Mouse (Mus musculus): ENCODE results near the gene Ccnt2. TPM values are rescaled to one million over a fixed set of nuclear protein-coding genes. Genes with fewer than 3 reads are reported as not detected.

Ccnt2 gene
- polyA plus RNA-seq (2012; rRNA removed): 53.9 and 54.9 TPM in 2 replicates

DNA sequence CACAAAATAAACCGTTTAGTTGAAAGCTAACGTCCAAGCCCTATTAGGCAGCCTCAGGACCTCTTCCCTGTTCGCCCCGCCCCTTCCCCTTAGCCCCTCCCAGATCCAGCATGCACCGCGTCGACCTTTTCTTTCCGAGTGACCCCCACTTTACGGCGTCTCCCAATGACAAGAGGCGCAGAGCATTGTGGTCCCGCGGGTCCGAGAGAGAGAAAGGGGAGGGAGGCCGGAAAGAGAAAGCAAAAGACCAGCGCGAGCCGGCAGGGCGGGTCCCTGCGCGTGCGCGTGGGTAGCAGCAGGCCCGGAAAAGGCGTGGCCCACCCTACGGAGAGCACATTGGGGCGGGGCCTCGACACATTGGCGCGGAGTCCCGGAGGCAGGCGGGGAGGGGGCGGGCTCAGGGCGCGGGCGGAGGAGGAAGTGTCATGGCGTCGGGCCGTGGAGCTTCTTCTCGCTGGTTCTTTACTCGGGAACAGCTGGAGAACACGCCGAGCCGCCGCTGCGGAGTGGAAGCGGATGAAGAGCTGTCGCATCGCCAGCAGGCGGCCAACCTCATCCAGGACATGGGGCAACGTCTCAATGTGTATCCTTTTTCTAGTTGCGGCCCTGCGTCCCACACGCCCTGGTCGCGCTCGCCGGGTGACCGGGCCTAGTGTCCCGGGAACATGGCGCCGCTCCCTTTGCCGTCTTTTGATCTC is at the start of gene Ccnt2:
Gene Ccnt2, plus strand, starts transcription at position 362 of the 698 bp plus-strand sequence.
- peak; percentile 99 to 100 for DNase-seq
- H3K27ac ChIP-seq (ENCODE audit: insufficient read depth, low read length): peak within 1 kb of the TSS; percentile 80
- no peaks in the 10 kb centered on the region; the same call in 1 of the 2 replicates for H3K4me1 ChIP-seq (ENCODE audit: control insufficient read depth, insufficient read depth, low read length)
- TF ChIP-seq CTCF (IDR thresholded peaks at IDR 0.05; ENCODE audit: borderline replicate concordance, insufficient read depth, low read depth, low read length) (no peak), POLR2A (IDR thresholded peaks at IDR 0.05; ENCODE audit: borderline replicate concordance, insufficient read depth, low read length) (peak; percentile 83; the same call in 1 of the 2 replicates)
- WGBS: under 1% methylated on average over 62 of the region's 63 CpGs
- H3K27me3 ChIP-seq (ENCODE audit: control insufficient read depth, insufficient read depth, low read length): no peaks in the 10 kb centered on the region
- H3K4me3 ChIP-seq (replicated peaks; ENCODE audit: insufficient read depth, low read depth, low read length): peak within 1 kb of the TSS; percentile 93

- 80% methylated on average over 4 of the region's 4 CpGs for WGBS
- no peaks in the 10 kb centered on the region for H3K4me1 ChIP-seq (ENCODE audit: control insufficient read depth, insufficient read depth, low read length)
- TF ChIP-seq POLR2A (IDR thresholded peaks at IDR 0.05; ENCODE audit: borderline replicate concordance, insufficient read depth, low read length) (no peak), CTCF (IDR thresholded peaks at IDR 0.05; ENCODE audit: borderline replicate concordance, insufficient read depth, low read depth, low read length) (no peak)
These were observed 44.9 kb upstream of the Ccnt2 start, which contains the start of gene Acmsd for GRCm38 (mm10) chr1:127729096-127729495. Gene Acmsd (plus strand): TSS chr1:127729413.

DNA sequence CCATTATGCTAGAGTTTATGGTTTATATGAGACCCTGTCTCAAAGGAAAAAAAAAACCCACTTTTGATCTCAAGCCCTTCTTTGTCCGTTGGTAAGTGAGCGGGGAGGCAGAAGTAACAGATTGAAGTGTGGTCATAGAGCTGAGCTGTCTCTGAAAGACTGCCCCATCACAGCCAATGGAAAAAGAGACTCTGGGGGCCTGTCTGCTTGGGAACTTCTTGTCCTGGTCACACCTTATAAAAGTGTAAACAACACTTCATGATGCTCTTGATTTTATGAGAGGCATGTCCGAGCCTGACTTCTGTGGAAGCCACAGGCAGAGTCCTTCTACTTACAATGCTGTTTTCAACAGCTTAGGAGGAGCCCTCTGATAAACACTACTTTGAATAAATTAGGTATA is 42.9 kb upstream of the Ccnt2 start:
- Histone ChIP-seq H3K4me3 (replicated peaks; ENCODE audit: insufficient read depth, low read depth, low read length) (no peak overlapping the region), H3K27ac (ENCODE audit: insufficient read depth, low read length) (no peak overlapping the region), H3K4me1 (ENCODE audit: control insufficient read depth, insufficient read depth, low read length) (no peaks in the 10 kb centered on the region), H3K27me3 (ENCODE audit: control insufficient read depth, insufficient read depth, low read length) (no peaks in the 10 kb centered on the region)
- no peak for DNase-seq
- TF ChIP-seq POLR2A (IDR thresholded peaks at IDR 0.05; ENCODE audit: borderline replicate concordance, insufficient read depth, low read length) (no peak), CTCF (IDR thresholded peaks at IDR 0.05; ENCODE audit: borderline replicate concordance, insufficient read depth, low read depth, low read length) (no peak)
- WGBS: 70% methylated on average over 3 of the region's 3 CpGs

More at GRCm38 (mm10) chr1:127729096-127729495, 44.9 kb upstream of the Ccnt2 start, which contains the start of gene Acmsd:
- DNase-seq: no peak
- no peak within 1 kb of the TSS for H3K27ac ChIP-seq (ENCODE audit: insufficient read depth, low read length)
- H3K27me3 ChIP-seq (ENCODE audit: control insufficient read depth, insufficient read depth, low read length): no peaks in the 10 kb centered on the region
- H3K4me3 ChIP-seq (replicated peaks; ENCODE audit: insufficient read depth, low read depth, low read length): no peak within 1 kb of the TSS

- no peaks in the 10 kb centered on the region for H3K4me1 ChIP-seq (ENCODE audit: control insufficient read depth, insufficient read depth, low read length)
- no peak for DNase-seq
- H3K27ac ChIP-seq (ENCODE audit: insufficient read depth, low read length): no peak overlapping the region
- 88% methylated on average over 3 of the region's 3 CpGs for WGBS
- H3K27me3 ChIP-seq (ENCODE audit: control insufficient read depth, insufficient read depth, low read length): no peaks in the 10 kb centered on the region
- TF ChIP-seq CTCF (IDR thresholded peaks at IDR 0.05; ENCODE audit: borderline replicate concordance, insufficient read depth, low read depth, low read length) (no peak), POLR2A (IDR thresholded peaks at IDR 0.05; ENCODE audit: borderline replicate concordance, insufficient read depth, low read length) (no peak)
- H3K4me3 ChIP-seq (replicated peaks; ENCODE audit: insufficient read depth, low read depth, low read length): no peak overlapping the region
These were observed 41.5 kb upstream of the Ccnt2 start for GRCm38 (mm10) chr1:127732435-127732834.

GRCm38 (mm10) chr1:127732841-127733240 is 41.1 kb upstream of the Ccnt2 start:
- Histone ChIP-seq H3K4me1 (ENCODE audit: control insufficient read depth, insufficient read depth, low read length) (no peaks in the 10 kb centered on the region), H3K4me3 (replicated peaks; ENCODE audit: insufficient read depth, low read depth, low read length) (no peak overlapping the region), H3K27ac (ENCODE audit: insufficient read depth, low read length) (no peak overlapping the region), H3K27me3 (ENCODE audit: control insufficient read depth, insufficient read depth, low read length) (no peaks in the 10 kb centered on the region)
- TF ChIP-seq CTCF (IDR thresholded peaks at IDR 0.05; ENCODE audit: borderline replicate concordance, insufficient read depth, low read depth, low read length) (no peak), POLR2A (IDR thresholded peaks at IDR 0.05; ENCODE audit: borderline replicate concordance, insufficient read depth, low read length) (no peak)
- no peak for DNase-seq
- 76% methylated on average over 3 of the region's 3 CpGs for WGBS

DNA sequence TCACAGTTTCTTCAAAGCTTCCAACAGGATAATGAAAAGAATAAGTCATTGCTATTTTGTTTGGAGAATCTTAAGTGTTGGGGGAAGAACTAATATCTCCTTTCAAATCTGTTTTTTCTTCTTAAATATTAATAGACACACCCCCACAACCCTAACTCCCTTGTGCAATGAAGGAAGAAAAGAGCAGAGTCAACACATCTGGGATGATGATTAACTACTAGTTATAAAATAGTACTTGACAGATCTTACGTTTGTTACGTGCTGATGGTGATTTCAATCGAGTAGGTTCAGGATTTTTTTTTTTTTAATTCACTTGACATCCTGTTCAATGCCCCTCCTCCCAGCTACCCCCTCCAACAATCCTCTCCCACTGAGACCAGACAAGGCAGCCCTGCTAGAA is 38.6 kb upstream of the Ccnt2 start:
- WGBS: 73% methylated on average over 3 of the region's 3 CpGs

DNA sequence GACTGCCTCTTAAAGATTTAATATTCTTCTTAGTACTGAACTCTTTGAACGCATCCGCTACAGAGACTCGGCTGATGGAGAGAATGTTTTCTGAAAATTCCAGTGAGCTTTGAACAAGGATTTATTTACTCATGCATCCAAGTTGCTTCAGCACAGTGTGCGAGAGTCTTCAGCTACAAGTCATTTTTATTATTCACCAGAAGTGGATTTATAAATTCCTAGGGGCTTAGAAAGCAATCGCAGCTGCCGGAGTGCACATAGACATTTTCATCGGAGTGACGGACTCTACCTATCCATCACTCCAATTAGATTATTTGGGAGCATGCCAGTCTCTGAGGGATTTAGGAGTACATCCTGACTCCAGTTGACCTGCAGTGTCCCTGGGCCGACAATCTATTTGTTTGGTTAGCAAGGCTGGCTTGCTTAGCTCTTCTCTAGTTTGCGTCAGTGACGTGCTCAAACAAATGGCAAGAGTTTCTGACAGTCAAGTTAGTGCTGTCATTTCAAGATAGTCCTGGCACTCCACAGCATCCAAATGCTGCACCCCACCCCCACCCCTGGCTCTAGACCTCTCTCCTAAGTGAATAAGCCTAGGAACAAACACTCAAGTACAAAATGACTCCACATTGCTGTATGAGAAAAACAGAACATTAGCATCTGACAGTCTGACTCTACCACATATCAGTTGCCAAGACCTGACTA is 23.4 kb upstream of the Ccnt2 start:
- no peaks in the 10 kb centered on the region for H3K27me3 ChIP-seq (ENCODE audit: control insufficient read depth, insufficient read depth, low read length)
- DNase-seq: no peak
- H3K4me1 ChIP-seq (ENCODE audit: control insufficient read depth, insufficient read depth, low read length): no peaks in the 10 kb centered on the region
- TF ChIP-seq POLR2A (IDR thresholded peaks at IDR 0.05; ENCODE audit: borderline replicate concordance, insufficient read depth, low read length) (no peak), CTCF (IDR thresholded peaks at IDR 0.05; ENCODE audit: borderline replicate concordance, insufficient read depth, low read depth, low read length) (no peak)
- no peak overlapping the region for H3K27ac ChIP-seq (ENCODE audit: insufficient read depth, low read length)
- WGBS: 33% methylated on average over 11 of the region's 11 CpGs
- no peak overlapping the region for H3K4me3 ChIP-seq (replicated peaks; ENCODE audit: insufficient read depth, low read depth, low read length)

More for the DNA sequence above, 38.6 kb upstream of the Ccnt2 start:
- Histone ChIP-seq H3K4me3 (replicated peaks; ENCODE audit: insufficient read depth, low read depth, low read length) (no peak overlapping the region), H3K4me1 (ENCODE audit: control insufficient read depth, insufficient read depth, low read length) (no peaks in the 10 kb centered on the region), H3K27ac (ENCODE audit: insufficient read depth, low read length) (no peak overlapping the region), H3K27me3 (ENCODE audit: control insufficient read depth, insufficient read depth, low read length) (no peaks in the 10 kb centered on the region)
- TF ChIP-seq POLR2A (IDR thresholded peaks at IDR 0.05; ENCODE audit: borderline replicate concordance, insufficient read depth, low read length) (no peak), CTCF (IDR thresholded peaks at IDR 0.05; ENCODE audit: borderline replicate concordance, insufficient read depth, low read depth, low read length) (no peak)
- no peak for DNase-seq

All from cerebellum, adult 2 months (tissue).